Mouse (Mus musculus) forebrain, embryonic 14.5 days (tissue): ENCODE data around the gene Hip1. TPM values are rescaled to one million over a fixed set of nuclear protein-coding genes. Genes with fewer than 3 reads are reported as not detected.

Source experiments
- ATAC-seq: fragments of 200-750 bp; cut with Nextera tagmentation; 2 replicates; pipeline ENCODE4 v1.8.0; 2017; ENCODE audit warnings: mild to moderate bottlenecking, moderate library complexity
- DNase-seq: peaks from one replicate; pipeline ENCODE4 v3.0.0-alpha.2; 2015; ENCODE audit warnings: low spot score
- H3K27ac ChIP-seq: fragments of 300-500 bp; sonication (generic); 2 replicates; pipeline ENCODE4 v1.5.1; 2014; ENCODE audit warnings: low read depth, mild to moderate bottlenecking, control low read depth, low read length, moderate library complexity
- H3K27me3 ChIP-seq: fragments of 300-500 bp; sonication (generic); replicated peaks from 2 replicates; pipeline ENCODE4 v1.6.1; 2014; ENCODE audit warnings: low read length, control low read depth, mixed read lengths; ENCODE audit not compliant: control insufficient read depth, insufficient read depth
- H3K36me3 ChIP-seq: fragments of 300-500 bp; sonication (generic); 2 replicates; pipeline ENCODE4 v1.6.1; 2014; ENCODE audit warnings: low read length, control low read depth; ENCODE audit not compliant: control insufficient read depth, insufficient read depth
- H3K4me1 ChIP-seq: fragments of 300-500 bp; sonication (generic); 2 replicates; pipeline ENCODE4 v1.6.1; 2014; ENCODE audit warnings: antibody characterized with exemption, low read length, control low read depth; ENCODE audit not compliant: control insufficient read depth, insufficient read depth
- H3K4me2 ChIP-seq: fragments of 300-500 bp; sonication (generic); 2 replicates; pipeline ENCODE4 v1.6.1; 2014; ENCODE audit warnings: mild to moderate bottlenecking, control low read depth, low read length
- H3K4me3 ChIP-seq: fragments of 300-500 bp; sonication (generic); 2 replicates; pipeline ENCODE4 v1.5.1; 2014; ENCODE audit warnings: low read depth, low read length, control low read depth
- H3K9ac ChIP-seq: fragments of 300-500 bp; sonication (generic); 2 replicates; pipeline ENCODE4 v1.6.1; 2014; ENCODE audit warnings: mild to moderate bottlenecking, low read length, control low read depth, moderate library complexity
- H3K9me3 ChIP-seq: fragments of 300-500 bp; sonication (generic); replicated peaks from 2 replicates; pipeline ENCODE4 v1.6.1; 2016; ENCODE audit warnings: low read length, control low read depth, mixed read lengths; ENCODE audit not compliant: control insufficient read depth
- WGBS: fragments of 180-500 bp; shearing (Covaris S2); extraction: QIAGEN DNeasy Blood & Tissue Kit; methylation state at CpG from one replicate; pipeline ENCODE4 v1.1.7; 2014; 5-methylcytosine and 5-hydroxymethylcytosine counted together
- polyA plus RNA-seq: library from polyadenylated mRNA; unstranded; fragments of >200 nt; fragmentation: Nextera tagmentation; extraction: Ambion mirVana; gene quantifications from 2 replicates; pipeline ENCODE4 v1.2.1, GENCODE M21; 2014

Gene Hip1
- polyA plus RNA-seq, 1 experiment from 2014 or later = 24.6 TPM

- ATAC-seq (no peak), DNase-seq (no peak)
- Histone ChIP-seq H3K9me3 (no peaks in the 10 kb centered on the region), H3K4me1 (no peaks in the 10 kb centered on the region), H3K27ac (no peak overlapping the region), H3K36me3 (no peaks in the 10 kb centered on the region), H3K4me2 (no peak overlapping the region), H3K4me3 (no peak overlapping the region), H3K27me3 (no peaks in the 10 kb centered on the region), H3K9ac (no peak overlapping the region)
- WGBS = 87% methylated on average over 11 of the region's 11 CpGs
These were observed 20.0 kb downstream of the Hip1 start for GRCm38 (mm10) chr5:135524660-135525560.

DNA sequence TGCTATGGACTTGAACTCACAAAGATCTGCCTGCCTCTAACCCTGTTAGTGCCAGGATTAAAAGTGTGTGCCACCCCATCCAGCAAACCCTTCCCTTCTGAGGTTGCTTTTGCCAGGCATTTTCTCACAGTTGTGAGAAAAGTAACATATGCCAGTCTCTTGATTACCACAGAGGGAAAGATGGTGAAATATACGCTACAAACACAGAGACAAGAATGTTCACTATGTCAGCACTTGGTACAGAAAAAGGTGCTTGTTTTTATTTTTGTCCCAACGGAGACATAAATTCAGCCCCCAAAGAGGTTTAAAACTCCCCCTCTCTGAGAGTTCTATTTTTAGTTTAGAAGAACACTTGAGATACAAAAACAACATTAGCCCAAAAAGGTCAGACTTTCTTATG lies 20.8 kb downstream of the Hip1 start:
- Histone ChIP-seq H3K27ac (no peak overlapping the region), H3K9ac (no peak overlapping the region), H3K36me3 (no peaks in the 10 kb centered on the region), H3K27me3 (no peaks in the 10 kb centered on the region), H3K9me3 (no peaks in the 10 kb centered on the region), H3K4me1 (no peaks in the 10 kb centered on the region), H3K4me3 (no peak overlapping the region), H3K4me2 (no peak overlapping the region)
- ATAC-seq (no peak), DNase-seq (peak; percentile 16)
- WGBS = 89% methylated on average over 2 of the region's 2 CpGs

GRCm38 (mm10) chr5:135522111-135522722 lies 22.7 kb downstream of the Hip1 start:
- no peak overlapping the region for H3K4me3 ChIP-seq
- H3K9ac ChIP-seq = no peak overlapping the region
- no peak for ATAC-seq
- H3K4me1 ChIP-seq = no peaks in the 10 kb centered on the region
- no peaks in the 10 kb centered on the region for H3K36me3 ChIP-seq
- WGBS = 89% methylated on average over 9 of the region's 9 CpGs
- H3K27me3 ChIP-seq = no peaks in the 10 kb centered on the region
- H3K4me2 ChIP-seq = no peak overlapping the region
- no peak overlapping the region for H3K27ac ChIP-seq
- H3K9me3 ChIP-seq = no peaks in the 10 kb centered on the region
- no peak for DNase-seq

- no peak overlapping the region for H3K9ac ChIP-seq
- H3K36me3 ChIP-seq = no peaks in the 10 kb centered on the region
- no peak overlapping the region for H3K4me3 ChIP-seq
- peaks cover 9% of the 10 kb centered on the region; the same call in 1 of the 2 replicates for H3K9me3 ChIP-seq
- no peaks in the 10 kb centered on the region for H3K4me1 ChIP-seq
- 76% methylated on average over 5 of the region's 5 CpGs for WGBS
- DNase-seq (peak; percentile 63), ATAC-seq (no peak)
- H3K27me3 ChIP-seq = no peaks in the 10 kb centered on the region
- H3K27ac ChIP-seq = no peak overlapping the region
- H3K4me2 ChIP-seq = no peak overlapping the region
These were observed 27.5 kb downstream of the Hip1 start for GRCm38 (mm10) chr5:135517348-135517883.

GRCm38 (mm10) chr5:135513131-135513530 lies 31.8 kb downstream of the Hip1 start:
- Histone ChIP-seq H3K4me1 (no peaks in the 10 kb centered on the region), H3K27me3 (no peaks in the 10 kb centered on the region), H3K27ac (no peak overlapping the region), H3K9ac (no peak overlapping the region), H3K36me3 (no peaks in the 10 kb centered on the region), H3K4me3 (no peak overlapping the region), H3K4me2 (no peak overlapping the region), H3K9me3 (peaks cover 9% of the 10 kb centered on the region; the same call in 1 of the 2 replicates)
- DNase-seq (no peak), ATAC-seq (no peak)
- 46% methylated on average over 4 of the region's 4 CpGs for WGBS

GRCm38 (mm10) chr5:135511105-135511504 lies 33.8 kb downstream of the Hip1 start:
- Histone ChIP-seq H3K4me3 (no peak overlapping the region), H3K36me3 (no peaks in the 10 kb centered on the region), H3K4me2 (no peak overlapping the region), H3K9me3 (peaks cover 9% of the 10 kb centered on the region; the same call in 1 of the 2 replicates), H3K9ac (no peak overlapping the region), H3K4me1 (peaks cover 11% of the 10 kb centered on the region), H3K27ac (no peak overlapping the region), H3K27me3 (no peaks in the 10 kb centered on the region)
- DNase-seq (no peak), ATAC-seq (no peak)
- 64% methylated on average over 5 of the region's 5 CpGs for WGBS

GRCm38 (mm10) chr5:135508284-135508683 lies 36.6 kb downstream of the Hip1 start:
- ATAC-seq (peak; percentile 26; the same call in 1 of the 2 replicates), DNase-seq (peak; percentile 68)
- Histone ChIP-seq H3K4me3 (no peak overlapping the region), H3K9ac (no peak overlapping the region), H3K27ac (no peak overlapping the region), H3K9me3 (no peaks in the 10 kb centered on the region), H3K4me1 (peaks cover 11% of the 10 kb centered on the region), H3K36me3 (no peaks in the 10 kb centered on the region), H3K4me2 (no peak overlapping the region), H3K27me3 (no peaks in the 10 kb centered on the region)
- WGBS = 59% methylated on average over 3 of the region's 3 CpGs

DNA sequence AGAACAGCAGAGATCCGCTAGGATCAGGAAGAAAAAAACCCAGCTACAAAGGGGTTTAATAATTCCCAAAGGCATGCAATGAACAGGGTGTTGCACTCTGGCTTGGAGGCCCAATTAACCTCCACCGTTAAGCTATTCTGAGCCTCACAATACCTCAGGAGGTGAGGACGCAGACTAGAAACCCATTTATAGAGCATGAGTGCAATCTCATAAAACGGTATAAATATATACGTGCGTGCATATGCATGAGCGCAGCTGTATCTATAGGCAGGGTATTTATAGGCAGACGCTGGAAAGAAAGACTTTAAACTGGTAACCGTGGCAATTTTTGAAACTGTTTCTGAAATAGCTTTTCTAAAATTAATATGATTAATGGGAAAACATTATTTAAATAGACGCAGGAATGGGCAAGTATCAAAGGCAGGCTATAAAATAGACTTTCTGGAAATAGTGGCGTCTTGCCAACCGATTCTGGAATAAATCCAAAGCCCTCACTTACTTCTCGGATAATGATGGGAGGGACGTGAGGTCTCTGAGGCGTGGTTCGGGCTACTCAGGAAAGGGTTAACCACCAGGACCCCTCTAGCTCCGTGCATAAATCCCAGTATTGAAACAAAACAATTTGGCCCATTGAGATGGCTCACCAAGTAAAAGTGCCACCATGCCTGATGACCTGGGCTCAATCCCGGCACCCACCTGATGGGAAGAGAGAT lies 37.2 kb downstream of the Hip1 start:
- Histone ChIP-seq H3K4me2 (peak overlapping the region; percentile 4; the same call in 1 of the 2 replicates), H3K27ac (no peak overlapping the region; the same call in 1 of the 2 replicates)

More for the DNA sequence above, 37.2 kb downstream of the Hip1 start:
- Histone ChIP-seq H3K9me3 (no peaks in the 10 kb centered on the region), H3K4me3 (no peak overlapping the region), H3K9ac (no peak overlapping the region), H3K36me3 (no peaks in the 10 kb centered on the region), H3K27me3 (no peaks in the 10 kb centered on the region), H3K4me1 (peaks cover 11% of the 10 kb centered on the region)
- peak; percentile 20; the same call in 1 of the 2 replicates for ATAC-seq
- WGBS = 15% methylated on average over 18 of the region's 18 CpGs
- peak; percentile 62 for DNase-seq
